Mouse (Mus musculus) large intestine, adult 2 months (tissue): ENCODE measurements around the gene Ncapd2. TPM values are rescaled to one million over a fixed set of nuclear protein-coding genes. Genes with fewer than 3 reads are reported as not detected.

Experiments used
- DNase-seq: peaks from one replicate; pipeline ENCODE4 v3.0.0-alpha.2; 2012; ENCODE audit warnings: low read depth, low spot score
- WGBS: fragments of 180-500 bp; shearing (Covaris S2); methylation state at CpG from one replicate; pipeline ENCODE4 v1.1.7; 2018; 5-methylcytosine and 5-hydroxymethylcytosine counted together
- polyA plus RNA-seq: library from polyadenylated mRNA; depleted of rRNA; stranded (reverse); fragments of >200 nt; gene quantifications from 2 replicates; pipeline ENCODE4 v1.2.3, GENCODE M21; 2012; rRNA removed

Ncapd2 gene
- 94.4 and 101 TPM in 2 replicates for polyA plus RNA-seq

DNA sequence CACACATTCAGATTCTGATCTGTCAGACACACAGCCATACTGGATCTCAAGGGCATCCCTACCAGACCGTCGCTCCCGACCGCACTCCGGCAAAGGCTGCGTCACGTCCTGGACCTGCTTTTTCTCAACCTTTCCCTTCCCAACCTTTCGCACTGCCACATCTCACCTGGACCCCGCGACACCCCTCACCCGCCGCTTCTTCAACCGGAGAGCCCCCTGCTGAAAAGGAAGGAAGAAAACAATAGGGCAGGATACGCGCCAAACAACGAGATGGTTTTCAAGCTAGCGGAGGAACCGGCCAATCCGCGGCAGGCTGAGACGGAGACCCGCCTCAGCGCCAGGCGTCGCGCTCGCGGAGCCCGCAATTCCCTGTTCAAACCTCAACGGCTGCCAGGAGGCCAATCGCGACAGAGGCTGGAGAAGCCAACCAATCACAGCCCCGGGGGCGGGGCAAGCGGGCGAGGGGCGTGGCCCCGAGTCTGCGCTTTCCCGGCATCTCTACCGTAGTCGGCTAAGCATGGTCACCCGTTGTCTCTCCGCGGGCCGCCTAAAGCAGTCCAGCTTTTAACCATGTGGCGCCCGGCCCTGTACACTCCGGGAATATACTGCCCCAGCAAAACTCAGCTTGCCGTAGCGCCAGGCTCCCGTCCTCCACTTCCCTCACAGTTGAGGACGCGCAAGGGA is at the start of gene Ncapd2, which contains the start of gene Mrpl51:
Gene Ncapd2 (minus strand): TSS at position 370 of the 684 bp plus-strand sequence.
Gene Mrpl51 (plus strand): TSS at position 470 of the 684 bp plus-strand sequence.
- WGBS, result under 1% methylated on average over 54 of the region's 54 CpGs
- peak; percentile 68 for DNase-seq

DNA sequence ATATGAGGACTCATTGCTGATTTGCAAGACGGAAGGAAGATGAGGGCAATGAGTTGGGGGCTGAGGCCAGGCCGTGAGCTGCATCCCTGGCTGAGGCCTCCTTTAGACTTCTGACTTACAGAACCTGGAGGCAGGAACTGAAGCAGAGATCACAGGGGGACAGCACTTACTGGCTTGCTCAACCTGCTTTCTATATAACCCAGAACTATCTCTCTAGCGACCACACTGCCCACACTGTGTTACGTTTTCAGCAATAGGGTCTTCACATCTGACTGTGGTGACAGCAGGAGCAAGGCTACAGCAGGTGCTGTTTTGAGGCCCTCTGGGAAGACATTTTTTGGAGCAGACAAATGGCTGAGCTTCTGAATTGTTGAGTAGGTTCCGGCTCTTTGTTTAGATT is 49.1 kb upstream of the Ncapd2 start:
- WGBS, result 80% methylated on average over 5 of the region's 5 CpGs
- DNase-seq, result no peak

DNA sequence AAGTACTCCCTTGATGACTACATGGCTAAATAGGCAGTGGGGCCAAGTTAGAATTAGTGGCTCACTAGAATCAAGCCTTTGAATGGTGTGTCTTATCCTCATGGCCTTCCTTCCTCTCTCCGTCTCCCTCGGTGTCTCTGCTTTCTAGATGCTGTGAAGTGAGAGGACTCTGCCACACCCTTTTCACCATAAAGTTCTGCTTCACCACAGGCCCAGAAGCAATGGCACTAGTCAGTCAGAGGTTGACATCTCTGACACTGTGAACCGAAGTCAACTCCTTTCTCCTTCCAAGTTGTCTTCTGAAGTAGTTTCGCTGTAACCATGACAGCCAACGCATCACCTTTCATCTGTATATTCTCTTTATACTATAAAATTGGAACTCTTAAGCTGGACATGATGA is 48.0 kb upstream of the Ncapd2 start:
- 78% methylated on average over 5 of the region's 5 CpGs for WGBS

DNA sequence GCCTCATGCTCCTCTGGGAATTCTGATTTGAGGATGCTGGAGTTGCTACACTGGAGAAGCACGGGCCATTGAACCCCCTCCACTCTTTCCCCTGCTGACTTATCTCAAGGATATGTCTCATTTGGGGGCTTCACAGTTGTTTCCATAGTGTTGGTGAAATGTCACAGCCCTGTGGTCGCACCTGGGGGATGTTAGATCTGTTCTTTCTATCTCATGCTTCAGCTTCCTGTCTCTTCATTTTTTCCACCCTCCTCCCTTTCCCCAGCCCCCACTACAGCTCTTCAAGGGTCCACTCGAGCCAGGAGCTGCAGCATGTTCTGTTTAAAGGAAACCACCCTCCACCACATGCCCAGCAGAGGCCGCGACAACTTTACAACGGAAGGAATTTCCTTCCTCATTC is 46.9 kb upstream of the Ncapd2 start:
- WGBS, result 28% methylated on average over 6 of the region's 6 CpGs
- no peak for DNase-seq

More for the DNA sequence above, 48.0 kb upstream of the Ncapd2 start:
- no peak for DNase-seq

DNA sequence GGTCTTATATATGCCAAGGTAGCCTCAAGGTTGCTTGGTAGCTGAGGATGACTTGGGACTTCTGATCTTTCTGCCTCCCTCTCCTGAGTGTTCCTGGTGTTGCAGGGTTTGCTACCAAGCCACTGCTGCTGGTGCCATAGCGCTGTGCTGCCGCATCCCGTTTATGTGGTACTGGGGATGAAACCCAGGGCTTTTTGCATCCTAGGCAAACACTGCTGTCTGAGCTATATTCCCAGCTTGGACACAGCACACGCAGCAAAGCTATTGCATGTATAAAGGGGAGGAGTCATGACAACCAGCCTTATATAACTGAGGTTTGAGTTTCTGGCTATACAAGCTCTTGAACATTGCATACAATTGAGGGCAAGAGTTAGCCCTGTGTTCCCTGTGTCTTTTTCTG is 45.9 kb upstream of the Ncapd2 start:
- DNase-seq, result no peak
- 78% methylated on average over 4 of the region's 4 CpGs for WGBS

DNA sequence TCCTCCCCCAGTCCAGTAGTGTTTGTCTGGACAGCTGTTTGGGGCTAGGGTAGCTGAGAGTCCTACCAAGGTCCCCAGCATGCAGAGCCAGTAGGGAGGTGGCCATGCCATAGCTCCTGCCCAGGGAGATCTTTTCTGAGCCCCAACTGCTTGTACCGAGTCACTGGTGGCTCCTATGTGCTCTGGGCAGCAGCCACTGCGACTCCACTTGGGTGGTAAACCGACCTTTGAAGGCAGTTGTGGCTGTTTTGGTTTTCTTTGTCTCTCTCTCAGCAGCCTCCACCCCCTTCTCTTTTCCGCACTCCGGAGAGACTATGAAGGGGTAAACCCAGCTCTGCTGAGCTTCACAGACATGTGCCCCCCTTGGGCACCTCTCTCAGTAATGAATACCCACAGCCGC is 45.3 kb upstream of the Ncapd2 start, which contains the start of gene Cd27:
Gene Cd27 (minus strand): TSS at position 229 of the 400 bp plus-strand sequence.
- 78% methylated on average over 6 of the region's 6 CpGs for WGBS
- no peak for DNase-seq

DNA sequence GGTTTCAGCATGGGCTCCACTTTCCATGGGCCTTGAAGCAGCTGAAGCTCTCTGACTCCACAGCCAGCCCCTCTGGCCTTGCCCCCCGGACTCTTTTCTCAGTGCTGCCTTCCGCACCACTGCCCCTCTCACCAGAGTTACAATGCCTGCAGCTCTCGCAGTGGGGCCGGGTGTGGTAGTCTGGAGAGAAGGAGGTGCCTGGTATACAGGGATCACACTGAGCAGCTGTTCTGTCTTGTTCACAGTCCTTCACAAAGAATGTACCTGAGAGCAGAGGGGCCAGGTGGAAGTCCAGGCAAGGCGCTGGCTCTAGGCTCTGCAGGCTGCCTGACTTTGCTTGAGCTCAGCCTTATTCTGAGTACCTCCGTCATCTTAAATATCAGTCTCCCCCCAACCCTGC is 44.8 kb upstream of the Ncapd2 start:
- WGBS, result 76% methylated on average over 6 of the region's 6 CpGs
- no peak for DNase-seq

DNA sequence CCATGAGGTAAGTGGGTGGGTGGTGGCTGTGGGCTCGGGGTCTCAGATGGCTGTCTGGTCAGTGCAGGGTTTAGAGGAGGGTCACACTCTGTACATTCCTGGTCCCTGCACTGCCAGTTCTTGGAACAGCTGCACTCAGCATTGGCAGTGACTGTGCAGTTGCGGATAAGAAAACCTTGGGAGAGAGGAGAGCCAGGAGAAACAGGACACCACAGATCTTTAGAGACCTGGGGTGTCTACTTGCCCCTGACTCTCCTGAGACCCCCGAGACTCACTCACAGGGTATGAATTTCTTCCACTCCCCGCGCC is 43.0 kb upstream of the Ncapd2 start:
- no peak for DNase-seq

DNA sequence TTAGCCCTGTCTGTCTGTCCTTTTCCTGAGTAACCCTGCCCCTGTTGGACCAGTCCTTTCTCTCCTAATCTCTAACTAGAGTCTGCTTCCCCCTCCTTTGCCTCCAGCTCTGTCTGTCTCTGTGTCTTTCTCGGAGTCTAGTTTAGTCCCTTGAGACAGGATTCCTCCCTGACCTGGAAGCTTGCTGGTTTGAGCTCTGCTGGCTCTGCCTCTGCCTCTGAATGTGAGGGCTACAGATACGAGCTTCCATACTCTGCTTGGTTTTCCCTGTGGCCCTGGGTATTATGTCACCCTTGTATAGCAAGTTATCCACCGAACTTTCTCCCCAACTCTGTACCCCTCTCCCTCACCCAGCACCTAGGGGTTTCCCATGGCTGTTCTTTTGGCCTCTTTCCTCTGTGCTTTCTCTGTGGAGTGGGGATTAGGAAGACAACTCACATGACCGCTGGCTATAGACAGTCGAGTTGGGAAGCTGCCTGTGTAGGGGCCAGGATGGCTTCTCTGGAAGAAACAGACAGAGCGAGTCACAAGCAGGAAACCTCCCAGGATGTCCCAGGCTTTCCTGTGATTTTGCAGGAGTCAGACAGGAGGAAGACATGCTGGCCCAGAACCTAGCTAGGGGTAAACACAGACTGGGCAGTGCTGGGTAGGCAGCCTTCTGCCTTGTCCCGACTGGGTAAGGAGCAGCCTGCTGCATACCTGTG is 42.5 kb upstream of the Ncapd2 start:
- 53% methylated on average over 7 of the region's 7 CpGs for WGBS
- DNase-seq, result no peak

More for the DNA sequence above, 43.0 kb upstream of the Ncapd2 start:
- WGBS, result 43% methylated on average over 5 of the region's 5 CpGs

DNA sequence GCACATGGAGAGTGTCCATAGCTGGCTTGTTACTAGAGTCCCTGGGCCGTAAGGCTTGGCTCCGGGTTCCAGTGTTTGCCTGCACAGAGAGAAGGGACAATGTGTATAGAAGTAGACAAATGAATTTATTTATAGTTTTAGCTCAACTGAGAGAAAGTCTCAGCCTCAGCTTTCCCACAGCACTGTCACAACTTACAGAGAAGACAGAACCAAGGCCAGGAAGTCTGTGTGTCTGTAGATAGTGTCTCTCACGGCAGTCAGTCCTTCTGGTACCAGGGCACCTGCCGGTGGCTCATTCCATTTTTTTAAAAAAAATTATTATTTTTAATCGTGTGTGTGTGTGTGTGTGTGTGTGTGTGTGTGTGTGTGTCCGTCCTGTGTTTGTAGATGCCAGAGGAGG is 41.0 kb upstream of the Ncapd2 start:
- no peak for DNase-seq
- WGBS, result 58% methylated on average over 6 of the region's 6 CpGs

DNA sequence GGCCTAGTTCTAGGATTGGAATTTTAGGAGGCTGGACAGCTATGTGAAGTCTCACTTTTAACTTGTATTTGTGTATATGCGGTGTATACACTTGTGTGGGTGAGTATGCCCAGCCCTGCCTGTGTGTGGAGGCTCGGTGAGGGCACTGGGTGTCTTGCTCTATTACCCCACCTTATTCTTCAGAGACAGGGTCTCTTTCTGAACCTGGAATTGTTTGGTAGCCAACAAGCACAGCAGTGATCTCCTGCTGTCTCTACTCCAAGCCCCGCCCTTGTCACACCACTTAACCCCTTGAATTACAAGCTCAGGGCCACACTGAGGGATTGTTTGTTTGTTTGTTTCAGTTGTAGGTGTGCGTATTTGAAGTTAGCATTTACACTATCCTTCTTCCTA is 40.5 kb upstream of the Ncapd2 start:
- no peak for DNase-seq
- 13% methylated on average over 4 of the region's 4 CpGs for WGBS

DNA sequence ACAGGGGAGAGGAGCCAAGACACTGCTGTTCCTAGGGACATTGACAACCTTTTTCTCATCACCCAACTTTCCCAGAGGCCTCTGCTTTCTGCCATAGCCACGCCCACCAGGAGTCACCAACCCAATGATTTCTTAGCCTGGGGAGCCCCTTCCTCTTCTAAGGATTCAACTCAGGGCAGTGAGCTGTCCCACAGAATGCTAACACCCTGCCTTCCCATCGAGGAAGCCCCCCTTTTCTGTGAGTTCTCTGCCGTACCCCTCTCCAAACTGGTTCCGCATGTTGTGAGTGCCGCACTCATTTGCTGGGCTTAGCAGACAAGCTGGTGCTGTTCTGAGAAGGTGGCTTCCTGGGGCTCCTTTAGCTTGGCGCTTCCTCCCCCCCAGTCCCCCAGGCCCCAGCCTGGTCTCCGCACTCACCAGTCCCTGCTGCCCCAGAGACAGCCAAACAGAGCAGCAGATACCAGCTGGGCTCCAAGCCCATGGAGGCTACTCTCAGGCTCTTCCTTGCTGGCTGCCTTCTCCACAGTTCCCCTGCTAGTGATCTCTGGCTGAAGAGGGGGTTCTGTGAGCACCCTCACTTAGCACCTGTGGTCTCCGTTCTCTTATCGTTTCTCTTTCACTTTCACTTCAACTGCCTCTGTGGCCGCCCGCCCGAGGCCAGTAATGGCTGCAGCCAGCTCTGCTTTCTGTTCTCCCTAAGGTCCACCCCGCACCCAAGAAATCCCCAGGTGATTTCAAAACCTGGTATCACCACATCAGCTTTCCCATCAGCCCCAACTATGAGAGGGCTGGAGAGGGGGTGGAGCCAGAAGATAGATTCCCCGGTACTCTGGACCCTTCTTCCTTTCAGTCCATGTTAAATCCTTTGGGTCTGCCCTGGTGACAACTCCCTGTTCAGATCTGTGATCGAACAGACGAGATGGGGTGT is 39.9 kb upstream of the Ncapd2 start, which contains the start of gene Tapbpl:
Gene Tapbpl (minus strand): TSS at position 744 of the 928 bp plus-strand sequence.
- WGBS, result under 1% methylated on average over 16 of the region's 16 CpGs
- no peak for DNase-seq

DNA sequence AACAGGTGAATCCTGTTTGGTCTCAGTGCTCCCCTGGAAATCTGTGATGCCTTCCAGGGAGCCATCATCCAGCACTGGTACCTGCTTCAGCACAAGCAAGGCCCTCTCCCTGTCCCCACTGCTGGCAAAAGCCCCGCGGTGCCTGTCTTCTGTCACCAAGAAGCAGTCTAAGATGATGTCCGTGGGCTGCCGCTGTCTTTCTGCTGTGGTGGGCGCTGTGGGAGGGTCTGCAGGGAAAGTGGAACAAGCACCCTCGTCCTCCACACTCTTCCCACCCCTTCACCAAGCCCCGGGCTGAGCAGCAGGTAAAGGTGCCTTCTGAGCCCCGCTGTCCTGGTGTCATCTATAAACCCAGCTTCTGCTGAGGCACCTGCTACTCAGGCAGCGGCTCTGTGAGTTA is 39.1 kb upstream of the Ncapd2 start:
- WGBS, result 60% methylated on average over 9 of the region's 9 CpGs
- DNase-seq, result no peak

DNA sequence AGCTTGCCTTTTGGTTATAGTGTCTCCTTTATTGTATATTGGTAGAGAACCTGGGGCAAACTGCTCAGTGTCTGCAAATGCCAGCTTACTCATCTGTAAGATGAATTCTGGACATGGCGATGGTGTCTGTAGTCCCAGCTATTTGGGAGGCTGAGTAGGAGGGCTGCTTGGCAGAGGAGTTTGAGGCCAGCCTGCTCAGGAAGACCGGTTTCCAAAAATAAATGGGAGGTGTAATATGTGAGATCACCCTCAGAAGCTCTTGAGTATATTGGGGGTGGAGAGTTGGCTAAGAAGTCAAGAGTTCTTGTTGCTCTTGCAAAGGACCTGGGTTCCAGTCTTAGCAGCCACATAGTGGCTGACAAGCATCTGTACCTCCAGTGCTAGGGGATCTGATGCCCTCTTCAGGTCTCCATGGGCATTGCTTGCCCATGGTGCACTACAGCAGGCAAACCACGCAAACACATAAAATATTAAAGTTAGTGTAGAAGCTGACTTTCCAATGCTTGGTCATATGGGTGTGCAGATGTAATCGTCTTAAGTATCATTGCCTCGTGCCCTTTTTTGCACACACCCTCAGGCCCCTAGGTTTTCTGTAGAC is 34.1 kb upstream of the Ncapd2 start:
- DNase-seq, result no peak
- WGBS, result 83% methylated on average over 5 of the region's 5 CpGs

DNA sequence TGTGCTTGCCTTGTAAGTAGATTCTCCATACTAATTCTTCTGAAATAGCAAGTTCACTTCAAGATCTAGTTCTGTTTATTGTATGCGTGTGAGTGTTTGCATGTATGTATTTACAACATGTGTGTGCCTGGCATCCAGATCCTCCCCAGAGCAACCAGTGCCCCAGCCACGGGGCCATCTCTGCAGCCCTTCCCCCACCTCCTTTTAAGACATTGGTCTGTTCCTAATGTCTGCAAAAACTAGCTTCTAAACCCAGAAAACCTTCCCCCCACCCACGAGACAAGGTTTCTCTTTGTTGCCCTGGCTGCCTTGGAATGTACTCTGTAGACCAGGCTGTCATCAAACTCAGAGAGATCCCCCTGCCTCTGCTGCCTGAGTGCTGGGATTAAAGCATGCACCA is 31.1 kb upstream of the Ncapd2 start:
- DNase-seq, result no peak
- WGBS, result 67% methylated on average over 3 of the region's 3 CpGs

DNA sequence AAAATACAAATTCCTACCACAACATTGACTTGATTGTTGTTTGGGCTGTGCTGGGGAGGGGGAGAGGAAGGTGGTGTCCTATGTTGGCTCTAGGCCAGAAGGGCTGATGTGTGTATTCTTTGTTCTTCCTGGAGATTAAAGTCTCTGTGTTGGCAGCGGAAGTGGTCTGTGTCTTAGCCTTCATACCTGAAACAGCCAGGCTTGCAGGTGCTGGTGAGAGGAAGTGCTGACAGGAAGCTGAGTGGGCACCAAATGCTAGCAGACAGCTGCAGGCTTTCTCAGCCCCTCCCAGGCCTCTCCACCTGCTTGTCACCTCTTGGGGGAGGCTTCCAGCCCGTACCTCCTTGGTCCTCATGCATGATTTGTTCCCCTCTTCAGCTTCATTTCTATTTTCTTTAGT is 30.6 kb upstream of the Ncapd2 start:
- DNase-seq, result no peak

DNA sequence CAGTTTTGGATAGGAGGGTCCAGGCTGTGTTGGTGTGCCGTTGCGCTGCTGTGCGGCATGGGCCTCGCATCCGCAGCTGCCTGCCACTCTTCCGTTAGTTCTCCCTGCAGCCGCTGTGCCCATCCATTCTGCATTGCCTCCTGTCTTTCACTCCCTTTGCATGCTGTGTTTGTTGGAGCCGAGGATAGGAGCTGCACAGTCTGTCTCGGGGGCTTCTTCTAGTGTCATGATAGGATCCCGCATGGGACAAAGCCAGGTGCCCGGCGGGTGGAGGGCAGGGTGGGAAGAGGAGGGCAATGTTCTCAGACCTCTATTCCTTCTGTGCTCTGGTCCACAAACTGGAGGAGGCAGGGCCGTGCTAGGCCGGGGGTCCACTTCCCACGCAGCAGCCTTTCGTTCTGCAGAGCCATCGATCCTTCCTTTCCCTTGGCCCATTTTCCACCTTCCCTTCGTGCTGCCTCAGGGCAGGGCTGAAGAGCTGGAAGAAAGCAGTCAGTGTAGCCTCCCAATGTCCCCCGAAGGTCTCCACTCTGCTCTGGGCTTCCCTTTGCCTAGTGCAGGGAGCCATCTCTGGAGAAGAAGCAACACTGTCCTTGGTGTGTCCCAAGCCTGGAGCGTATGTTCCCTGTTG is 29.7 kb upstream of the Ncapd2 start:
- 94% methylated on average over 20 of the region's 20 CpGs for WGBS
- no peak for DNase-seq

More for the DNA sequence above, 30.6 kb upstream of the Ncapd2 start:
- WGBS, result 44% methylated on average over 2 of the region's 2 CpGs

DNA sequence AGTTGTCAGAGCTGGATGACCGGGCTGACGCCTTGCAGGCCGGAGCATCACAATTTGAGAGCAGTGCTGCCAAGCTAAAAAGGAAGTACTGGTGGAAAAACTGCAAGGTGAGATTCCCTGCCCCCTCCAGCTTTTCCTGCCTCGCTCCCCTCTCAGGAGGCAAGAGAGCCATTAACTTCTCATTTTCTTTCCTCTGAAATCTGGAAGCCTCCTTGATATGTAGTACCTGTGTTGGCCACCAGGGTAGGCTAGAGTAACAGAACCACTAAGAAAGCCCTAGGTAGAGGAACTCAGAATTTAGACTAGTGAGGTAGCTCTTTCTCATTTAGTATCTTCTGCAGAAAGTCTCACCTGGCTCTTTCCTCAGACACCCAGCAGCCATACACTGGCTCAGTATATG is 27.5 kb upstream of the Ncapd2 start:
- no peak for DNase-seq
- WGBS, result 82% methylated on average over 4 of the region's 4 CpGs

DNA sequence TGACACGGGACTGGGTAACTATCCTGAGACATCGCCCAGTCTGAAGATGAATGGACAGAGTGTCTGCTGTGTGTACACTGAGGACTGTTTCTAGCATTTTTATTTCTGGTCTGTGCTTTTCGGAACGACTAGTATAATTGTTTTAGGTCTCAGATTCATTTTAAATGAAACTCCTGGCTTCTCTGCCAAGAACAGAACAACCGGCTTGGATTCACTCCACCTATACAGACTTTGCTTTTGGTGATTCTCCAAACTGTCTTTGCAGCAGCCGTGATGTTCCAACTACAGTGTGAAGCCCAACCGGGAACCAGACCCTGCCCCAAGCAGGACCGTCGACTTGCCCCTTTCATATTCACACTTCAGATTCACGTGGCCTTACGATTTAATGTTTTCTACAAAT is 26.4 kb upstream of the Ncapd2 start:
- DNase-seq, result no peak
- WGBS, result 88% methylated on average over 11 of the region's 11 CpGs
